Mouse (Mus musculus) embryonic facial prominence, embryonic 13.5 days (tissue): ENCODE results near the gene C130074G19Rik. TPM values are rescaled to one million over a fixed set of nuclear protein-coding genes. Genes with fewer than 3 reads are reported as not detected.

Source experiments
- ATAC-seq: fragments of 200-750 bp; cut with Nextera tagmentation; 2 replicates; pipeline ENCODE4 v1.8.0; 2017; ENCODE audit warnings: low read depth; ENCODE audit not compliant: insufficient number of reproducible peaks, insufficient read depth, low FRiP score, low TSS enrichment
- H3K27ac ChIP-seq: fragments of 300-500 bp; sonication (generic); 2 replicates; pipeline ENCODE4 v1.5.1; 2015; ENCODE audit warnings: moderate library complexity, mild to moderate bottlenecking, inconsistent platforms
- H3K27me3 ChIP-seq: fragments of 300-500 bp; sonication (generic); 2 replicates; pipeline ENCODE4 v1.6.1; 2015; ENCODE audit warnings: mild to moderate bottlenecking, inconsistent platforms
- H3K36me3 ChIP-seq: fragments of 300-500 bp; sonication (generic); 2 replicates; pipeline ENCODE4 v1.6.1; 2015; ENCODE audit warnings: mild to moderate bottlenecking, inconsistent platforms
- H3K4me1 ChIP-seq: fragments of 300-500 bp; sonication (generic); 2 replicates; pipeline ENCODE4 v1.6.1; 2015; ENCODE audit warnings: inconsistent platforms
- H3K4me2 ChIP-seq: fragments of 300-500 bp; sonication (generic); 2 replicates; pipeline ENCODE4 v1.6.1; 2015; ENCODE audit warnings: moderate library complexity, mild to moderate bottlenecking, inconsistent platforms
- H3K4me3 ChIP-seq: fragments of 300-500 bp; sonication (generic); 2 replicates; pipeline ENCODE4 v1.5.1; 2015; ENCODE audit warnings: mild to moderate bottlenecking, inconsistent platforms
- H3K9ac ChIP-seq: fragments of 300-500 bp; sonication (generic); 2 replicates; pipeline ENCODE4 v1.6.1; 2015; ENCODE audit warnings: mild to moderate bottlenecking, inconsistent platforms
- H3K9me3 ChIP-seq: fragments of 300-500 bp; sonication (generic); 2 replicates; pipeline ENCODE4 v1.6.1; 2016; ENCODE audit warnings: inconsistent platforms
- WGBS: fragments of 180-500 bp; shearing (Covaris S2); methylation state at CpG from one replicate; pipeline ENCODE4 v1.1.7; 2015; ENCODE audit warnings: mixed read lengths; 5-methylcytosine and 5-hydroxymethylcytosine counted together
- polyA plus RNA-seq: library from polyadenylated mRNA; unstranded; fragments of >200 nt; fragmentation: Nextera tagmentation; extraction: Ambion mirVana; gene quantifications from 2 replicates; pipeline ENCODE4 v1.2.1, GENCODE M21; 2015

C130074G19Rik gene
- polyA plus RNA-seq, 1 experiment from 2014 or later = 1.4 TPM

DNA sequence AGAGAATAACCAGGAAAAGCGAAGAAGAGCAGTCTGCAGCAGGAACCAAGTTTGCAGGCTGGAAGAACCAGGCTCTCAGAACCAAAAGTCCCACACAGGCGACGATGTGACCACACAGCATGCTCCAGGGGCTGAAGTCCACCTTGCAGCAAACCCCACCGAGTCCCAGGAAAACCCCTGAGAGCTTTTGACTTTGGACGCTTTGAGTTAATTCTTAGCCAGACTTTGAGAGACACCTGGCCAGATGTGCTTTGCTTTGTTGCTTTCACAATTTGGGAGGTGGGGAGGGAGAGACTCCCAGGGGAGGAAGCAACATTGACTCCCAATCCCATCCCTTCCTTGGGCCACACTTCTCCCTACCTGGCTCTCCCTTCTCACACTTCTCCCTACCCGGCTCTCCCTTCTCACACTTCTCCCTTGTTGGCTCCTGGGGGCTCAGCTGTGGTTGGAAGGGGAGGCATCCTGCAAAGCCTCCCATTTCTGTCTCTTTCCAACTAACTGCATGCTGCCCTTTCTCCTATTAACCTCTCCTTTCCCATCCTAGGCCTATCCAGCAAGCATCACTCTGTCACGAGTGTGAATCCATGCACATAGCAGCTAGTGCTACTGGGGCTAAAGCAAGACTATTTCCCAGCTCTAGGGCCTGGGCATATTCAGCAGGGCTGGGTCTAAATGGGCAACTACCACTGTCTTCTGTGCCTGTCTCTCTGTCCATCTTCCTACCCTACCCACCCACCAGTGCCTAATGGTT is 10.8 kb downstream of the C130074G19Rik start:
- H3K36me3 ChIP-seq = no peaks in the 10 kb centered on the region
- H3K9me3 ChIP-seq = no peaks in the 10 kb centered on the region
- peaks cover 3% of the 10 kb centered on the region; the same call in 1 of the 2 replicates for H3K27me3 ChIP-seq
- no peak overlapping the region for H3K4me3 ChIP-seq
- WGBS = 73% methylated on average over 7 of the region's 7 CpGs
- no peak for ATAC-seq
- H3K4me2 ChIP-seq = no peak overlapping the region
- peaks cover 26% of the 10 kb centered on the region for H3K4me1 ChIP-seq
- no peak overlapping the region for H3K27ac ChIP-seq
- H3K9ac ChIP-seq = no peak overlapping the region

DNA sequence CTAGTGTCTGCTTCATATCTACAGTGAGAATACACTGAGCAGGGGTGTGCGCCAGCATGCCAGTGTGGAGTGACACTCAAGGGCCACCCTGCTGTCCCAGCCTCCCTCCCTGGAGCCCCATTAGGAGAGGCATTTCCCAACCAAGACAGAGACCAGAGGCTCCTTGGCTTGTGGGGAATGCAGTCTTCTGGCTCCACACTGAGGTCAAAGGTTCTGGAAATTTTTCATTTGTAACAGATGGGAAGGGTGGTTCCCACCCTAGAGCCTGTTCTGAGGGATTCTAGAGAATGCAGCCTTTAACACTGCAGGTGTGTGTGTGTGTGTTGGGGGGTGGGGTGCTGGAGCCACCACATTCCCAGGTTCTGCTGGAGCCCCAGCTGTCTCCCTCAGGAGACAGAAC is 11.5 kb downstream of the C130074G19Rik start:
- H3K4me2 ChIP-seq = no peak overlapping the region
- H3K27ac ChIP-seq = no peak overlapping the region
- H3K9me3 ChIP-seq = no peaks in the 10 kb centered on the region
- H3K4me1 ChIP-seq = peaks cover 28% of the 10 kb centered on the region
- H3K27me3 ChIP-seq = peaks cover 3% of the 10 kb centered on the region; the same call in 1 of the 2 replicates
- 67% methylated on average over 1 of the region's 1 CpGs for WGBS
- H3K9ac ChIP-seq = no peak overlapping the region
- no peak for ATAC-seq
- no peak overlapping the region for H3K4me3 ChIP-seq
- H3K36me3 ChIP-seq = no peaks in the 10 kb centered on the region

DNA sequence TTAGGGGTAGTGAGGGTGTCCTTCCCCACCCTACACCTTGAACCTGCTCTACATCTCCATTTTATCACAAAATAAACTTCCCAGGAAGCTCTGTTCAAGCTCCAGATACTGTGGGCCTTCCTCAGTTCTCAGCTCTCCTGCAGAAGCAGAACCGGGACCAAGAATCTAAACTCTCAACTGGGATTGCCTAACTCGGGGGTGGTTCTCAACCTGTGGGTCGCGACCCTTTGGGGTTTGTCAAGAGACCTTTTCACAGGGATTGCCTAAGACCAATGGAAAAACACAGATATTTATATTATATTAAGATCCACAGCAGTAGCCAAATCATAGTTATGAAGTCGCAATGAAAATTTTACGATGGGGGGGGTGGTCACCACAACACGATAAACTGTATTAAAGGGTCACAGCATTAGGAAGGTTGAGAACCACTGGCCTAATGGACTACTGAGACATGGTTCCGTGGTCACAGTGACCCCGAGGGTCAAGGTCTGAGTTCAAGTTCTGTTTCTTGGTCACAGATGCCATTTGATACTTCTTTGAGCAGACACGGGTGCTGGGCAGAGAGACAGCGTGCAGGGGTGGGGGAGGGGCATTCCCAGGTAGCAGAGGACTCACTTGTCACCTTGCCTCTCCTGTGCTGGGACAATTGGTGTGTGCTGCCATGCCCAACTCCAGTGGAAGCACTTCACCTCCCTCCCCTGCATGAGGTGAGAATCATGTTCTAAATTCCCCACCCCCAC is 12.2 kb downstream of the C130074G19Rik start:
- Histone ChIP-seq H3K27me3 (peaks cover 3% of the 10 kb centered on the region; the same call in 1 of the 2 replicates), H3K9me3 (no peaks in the 10 kb centered on the region), H3K27ac (no peak overlapping the region), H3K4me1 (peaks cover 28% of the 10 kb centered on the region), H3K9ac (no peak overlapping the region), H3K36me3 (no peaks in the 10 kb centered on the region), H3K4me2 (no peak overlapping the region), H3K4me3 (no peak overlapping the region)
- WGBS = 73% methylated on average over 11 of the region's 11 CpGs
- ATAC-seq = no peak

DNA sequence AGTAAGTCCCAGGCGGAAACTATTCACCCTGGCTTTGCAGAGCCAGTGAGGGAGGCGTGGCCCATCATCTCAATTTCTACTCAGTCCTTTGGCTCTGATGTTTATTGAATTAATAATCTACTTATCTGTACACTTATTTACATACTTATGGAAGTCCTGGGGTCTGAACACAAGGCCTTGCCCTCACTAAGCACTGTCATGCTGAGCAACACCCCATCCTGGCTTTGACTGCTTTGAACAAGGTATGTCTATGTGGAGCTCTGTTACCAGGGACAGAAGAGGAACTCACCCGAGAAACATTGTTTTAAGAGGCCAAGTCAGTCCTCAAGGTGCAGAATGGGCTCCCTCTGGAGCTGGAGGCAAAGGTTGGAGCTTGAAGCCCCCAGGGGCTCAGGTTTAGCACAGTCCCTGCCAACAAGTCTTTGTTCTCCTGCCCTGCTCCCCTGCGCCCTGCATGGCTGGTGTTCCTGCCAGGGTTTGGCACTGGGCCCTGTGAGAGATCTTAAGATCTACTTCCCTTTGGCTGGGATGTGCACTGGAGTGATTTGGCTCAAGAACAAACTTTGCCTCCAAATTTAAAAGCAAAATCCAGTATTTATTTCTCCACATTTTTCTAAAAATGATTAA is 13.0 kb downstream of the C130074G19Rik start:
- WGBS = 63% methylated on average over 4 of the region's 4 CpGs
- no peak overlapping the region for H3K9ac ChIP-seq
- H3K4me2 ChIP-seq = no peak overlapping the region
- peak overlapping the region; percentile 55; the same call in 1 of the 2 replicates for H3K27ac ChIP-seq
- no peaks in the 10 kb centered on the region for H3K27me3 ChIP-seq
- H3K9me3 ChIP-seq = no peaks in the 10 kb centered on the region
- H3K4me1 ChIP-seq = peaks cover 28% of the 10 kb centered on the region
- no peaks in the 10 kb centered on the region for H3K36me3 ChIP-seq
- no peak overlapping the region for H3K4me3 ChIP-seq
- no peak for ATAC-seq

DNA sequence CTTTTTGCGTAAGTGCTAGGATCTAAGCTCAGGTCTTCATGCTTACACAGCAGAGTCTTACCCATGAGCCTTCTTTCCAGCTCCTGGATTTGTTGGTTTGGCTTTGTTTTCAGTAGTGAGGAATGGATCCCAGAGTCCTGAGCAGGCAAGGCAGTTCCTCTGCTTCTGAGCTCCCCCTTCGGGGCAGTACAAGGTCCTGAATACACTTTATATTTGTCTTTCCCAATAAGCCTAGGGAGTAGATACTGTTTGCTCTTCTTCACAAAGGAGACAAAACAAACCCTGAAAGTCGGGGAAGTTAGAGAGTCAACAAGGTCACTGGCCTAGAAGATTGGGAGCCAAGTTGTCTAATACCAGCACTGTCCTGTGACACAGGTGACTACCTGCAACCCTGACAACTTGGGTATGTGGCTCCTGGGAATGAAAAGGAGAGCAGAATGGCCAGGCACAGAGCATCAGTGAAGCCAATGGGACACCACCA is 15.3 kb downstream of the C130074G19Rik start:
- no peak overlapping the region for H3K9ac ChIP-seq
- no peak for ATAC-seq
- H3K36me3 ChIP-seq = no peaks in the 10 kb centered on the region
- H3K9me3 ChIP-seq = no peaks in the 10 kb centered on the region
- no peak overlapping the region for H3K4me2 ChIP-seq
- peaks cover 28% of the 10 kb centered on the region for H3K4me1 ChIP-seq
- peak overlapping the region; percentile 28; the same call in 1 of the 2 replicates for H3K27ac ChIP-seq
- H3K27me3 ChIP-seq = no peaks in the 10 kb centered on the region
- WGBS = 73% methylated on average over 3 of the region's 3 CpGs
- no peak overlapping the region for H3K4me3 ChIP-seq

DNA sequence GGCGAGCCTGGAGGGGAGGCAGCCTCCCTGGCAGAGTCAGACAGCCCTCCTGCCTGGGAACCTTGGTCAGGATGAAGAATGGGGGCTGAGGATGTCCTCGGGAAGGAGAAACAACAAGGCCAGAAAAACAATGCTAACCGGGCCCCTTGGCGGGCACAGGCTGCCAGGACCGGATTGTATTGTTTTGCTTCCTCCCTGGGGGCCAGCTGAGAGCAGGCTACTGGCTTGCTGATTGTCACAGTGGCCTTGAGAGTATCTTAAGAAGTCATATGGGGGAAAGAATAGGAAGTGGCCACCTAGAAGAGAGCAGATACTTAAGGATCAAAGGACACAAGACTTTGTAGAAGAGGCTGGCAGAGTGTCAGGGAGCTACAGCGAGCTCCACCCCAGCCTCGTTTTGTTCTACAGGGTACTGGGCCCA is 18.6 kb downstream of the C130074G19Rik start:
- Histone ChIP-seq H3K4me2 (no peak overlapping the region), H3K4me3 (no peak overlapping the region), H3K36me3 (no peaks in the 10 kb centered on the region), H3K4me1 (peaks cover 12% of the 10 kb centered on the region), H3K9me3 (no peaks in the 10 kb centered on the region), H3K9ac (no peak overlapping the region), H3K27me3 (no peaks in the 10 kb centered on the region), H3K27ac (no peak overlapping the region)
- ATAC-seq = no peak
- WGBS = 33% methylated on average over 7 of the region's 7 CpGs

DNA sequence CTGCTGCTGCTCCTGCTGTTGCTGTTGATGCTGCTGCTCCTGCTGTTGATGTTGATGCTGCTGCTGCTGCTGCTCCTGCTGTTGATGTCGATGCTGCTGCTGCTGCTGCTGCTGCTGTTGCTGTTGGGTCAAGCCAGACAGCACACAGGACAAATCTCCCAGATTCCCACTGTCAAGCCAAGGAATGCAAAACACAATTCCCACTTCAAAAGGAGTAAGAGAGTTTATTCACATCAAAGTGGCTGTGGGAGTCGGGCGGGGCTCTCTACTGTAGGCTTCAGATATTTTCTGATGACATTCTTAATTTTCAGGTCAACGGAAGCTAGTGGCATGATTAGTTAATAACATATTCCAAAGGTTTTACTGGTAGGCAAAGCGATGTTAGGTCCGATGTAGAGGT is 20.4 kb downstream of the C130074G19Rik start:
- H3K27me3 ChIP-seq = no peaks in the 10 kb centered on the region
- no peak overlapping the region for H3K4me2 ChIP-seq
- no peak overlapping the region for H3K4me3 ChIP-seq
- H3K9ac ChIP-seq = no peak overlapping the region
- 78% methylated on average over 6 of the region's 6 CpGs for WGBS
- no peaks in the 10 kb centered on the region for H3K36me3 ChIP-seq
- no peak overlapping the region for H3K27ac ChIP-seq
- H3K9me3 ChIP-seq = no peaks in the 10 kb centered on the region
- H3K4me1 ChIP-seq = peaks cover 6% of the 10 kb centered on the region
- ATAC-seq = no peak

DNA sequence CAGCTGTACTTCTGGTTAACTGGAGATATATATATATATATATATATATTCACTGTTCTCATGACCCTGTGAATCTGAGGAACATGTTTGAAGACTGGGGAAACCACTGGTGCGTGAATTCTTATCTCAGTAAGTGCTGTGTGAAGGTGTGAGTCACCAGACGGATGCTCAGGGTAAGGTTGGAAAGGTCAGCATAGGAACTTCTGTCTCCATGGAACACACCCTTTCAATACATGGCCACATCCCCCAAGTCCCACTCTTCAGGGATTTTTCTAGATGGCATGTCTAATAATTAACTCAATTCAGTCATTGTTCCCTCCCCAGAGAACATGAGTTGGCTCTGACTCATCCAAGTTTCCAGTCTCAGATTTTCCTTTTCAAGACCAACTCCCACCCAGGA is 21.5 kb downstream of the C130074G19Rik start:
- Histone ChIP-seq H3K4me2 (no peak overlapping the region), H3K9ac (no peak overlapping the region), H3K36me3 (no peaks in the 10 kb centered on the region), H3K27ac (no peak overlapping the region), H3K9me3 (no peaks in the 10 kb centered on the region), H3K4me1 (no peaks in the 10 kb centered on the region), H3K4me3 (no peak overlapping the region), H3K27me3 (no peaks in the 10 kb centered on the region)
- no peak for ATAC-seq
- WGBS = 81% methylated on average over 2 of the region's 2 CpGs

DNA sequence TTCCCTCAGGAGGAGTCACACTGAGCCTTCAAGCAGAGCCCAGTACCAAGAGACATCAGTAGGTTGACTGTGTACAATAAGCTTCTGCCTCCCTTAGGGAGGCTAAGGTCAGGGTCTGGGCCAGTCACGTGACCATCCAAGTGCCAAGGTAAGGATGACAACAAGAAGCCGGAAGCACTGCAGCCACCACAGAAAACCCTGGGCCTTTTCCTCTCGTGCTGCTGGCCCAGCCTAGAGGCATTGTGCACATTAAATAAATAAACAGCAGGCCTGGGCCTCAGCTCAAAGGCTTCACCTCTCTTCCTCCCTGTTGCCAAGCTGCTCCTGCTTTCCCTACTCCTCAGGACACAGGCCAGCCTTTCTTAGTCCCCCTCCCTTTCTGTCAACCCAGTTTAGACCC is 22.7 kb downstream of the C130074G19Rik start:
- 54% methylated on average over 3 of the region's 3 CpGs for WGBS
- Histone ChIP-seq H3K27me3 (no peaks in the 10 kb centered on the region), H3K9ac (no peak overlapping the region), H3K4me1 (no peaks in the 10 kb centered on the region), H3K27ac (no peak overlapping the region), H3K36me3 (no peaks in the 10 kb centered on the region), H3K4me2 (no peak overlapping the region), H3K4me3 (no peak overlapping the region), H3K9me3 (no peaks in the 10 kb centered on the region)
- ATAC-seq = no peak

DNA sequence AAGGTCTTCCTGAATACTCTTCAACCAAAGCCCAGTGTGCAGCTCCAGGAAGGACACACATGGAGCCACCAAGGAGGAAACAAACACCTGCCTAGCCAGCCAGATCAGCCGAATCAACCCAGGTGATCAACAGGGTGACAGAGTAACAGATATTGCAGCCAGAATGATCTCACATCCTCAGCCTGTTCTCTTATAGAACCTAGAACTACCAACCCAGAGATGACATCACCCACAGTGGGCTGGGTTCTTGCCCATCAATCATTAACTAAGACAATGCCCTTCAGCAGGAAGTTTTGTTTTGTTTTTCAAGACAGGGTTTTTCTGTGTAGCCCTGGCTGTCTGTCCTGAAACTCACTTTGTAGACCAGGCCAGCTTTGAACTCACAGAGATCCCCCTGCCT is 24.8 kb downstream of the C130074G19Rik start:
- H3K4me2 ChIP-seq = no peak overlapping the region
- H3K27ac ChIP-seq = no peak overlapping the region
- no peaks in the 10 kb centered on the region for H3K27me3 ChIP-seq
- no peaks in the 10 kb centered on the region for H3K36me3 ChIP-seq
- WGBS = 81% methylated on average over 1 of the region's 1 CpGs
- H3K4me1 ChIP-seq = 0 out of 2 replicates have a peak, but pooled peaks cover 5% of the 10 kb centered on the region
- no peak overlapping the region for H3K9ac ChIP-seq
- H3K9me3 ChIP-seq = no peaks in the 10 kb centered on the region
- ATAC-seq = no peak
- no peak overlapping the region for H3K4me3 ChIP-seq

DNA sequence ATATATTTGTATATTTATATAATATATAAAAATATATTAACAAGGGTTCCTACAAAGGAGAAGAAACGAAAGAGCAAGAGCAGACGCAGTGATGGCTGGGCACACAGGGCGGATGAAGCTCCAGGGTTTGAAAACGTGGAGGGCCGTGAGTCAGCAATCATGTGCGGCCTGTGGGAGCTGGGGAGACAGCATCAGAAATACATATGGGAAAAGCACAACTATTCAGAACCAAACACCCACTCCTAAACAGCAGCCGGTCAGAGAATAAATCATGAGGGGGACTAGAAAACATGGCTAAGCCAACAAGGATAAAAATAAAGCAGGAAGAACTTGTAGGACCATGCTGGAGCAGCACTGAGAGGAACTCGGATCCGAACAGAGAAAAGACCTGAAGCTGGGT is 25.8 kb downstream of the C130074G19Rik start:
- Histone ChIP-seq H3K27me3 (no peaks in the 10 kb centered on the region), H3K4me1 (peaks cover 9% of the 10 kb centered on the region), H3K36me3 (no peaks in the 10 kb centered on the region), H3K9me3 (no peaks in the 10 kb centered on the region), H3K4me3 (no peak overlapping the region), H3K9ac (no peak overlapping the region), H3K27ac (no peak overlapping the region), H3K4me2 (no peak overlapping the region)
- ATAC-seq = no peak
- 86% methylated on average over 9 of the region's 9 CpGs for WGBS
